Mouse (Mus musculus): ENCODE measurements at regions not wholly inside any gene's neighbourhood (a gene's known extent, or its start where the extent isn't known, plus 50 kb on each side); places are given as distances from the start of the nearest gene placed in this dataset.
A peak's percentile ranks its signal among the peaks of the same experiment; 100 is the strongest.

DNA sequence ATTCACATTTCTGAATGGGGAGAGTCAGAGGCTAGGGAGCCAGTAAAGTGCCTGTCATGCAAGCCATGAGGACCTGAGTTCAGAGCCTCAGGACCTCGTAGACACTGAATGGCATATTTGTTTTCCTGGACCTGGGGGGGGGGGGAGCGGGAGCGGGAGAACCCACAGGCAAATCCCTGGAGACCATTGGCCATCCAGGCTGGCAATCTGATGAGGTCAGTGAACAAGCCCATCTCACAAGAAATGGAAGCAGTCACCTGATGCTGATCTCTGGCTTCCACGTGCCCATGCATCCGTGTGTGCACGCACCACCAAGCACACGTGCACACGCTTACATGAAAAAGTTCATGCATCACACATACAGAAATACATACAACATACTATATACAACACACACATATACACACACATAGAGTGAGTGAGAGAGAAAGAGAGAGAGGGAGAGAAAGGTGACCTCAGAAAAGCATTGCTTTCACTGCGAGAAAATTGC, 196.2 kb downstream of the Dusp6 start:
- Histone ChIP-seq H3K4me2 (replicated peaks) (no peak overlapping the region), H3K9me3 (ENCODE audit: control insufficient read depth, low read length) (no peaks in the 10 kb centered on the region), H3K36me3 (replicated peaks; ENCODE audit: control insufficient read depth, insufficient read depth) (no peaks in the 10 kb centered on the region), H3K27ac (no peak overlapping the region), H3K9ac (no peak overlapping the region), H3K4me1 (replicated peaks; ENCODE audit: control insufficient read depth, insufficient read depth, low read length) (peaks cover 12% of the 10 kb centered on the region; the same call in 1 of the 2 replicates), H3K4me3 (replicated peaks; ENCODE audit: low read length) (no peak overlapping the region), H3K27me3 (ENCODE audit: control insufficient read depth, insufficient read depth, low read length) (no peaks in the 10 kb centered on the region)
- ATAC-seq (ENCODE audit: low FRiP score) (no peak), DNase-seq (ENCODE audit: low spot score) (no peak)
- 79% methylated on average over 9 of the region's 9 CpGs for WGBS

DNA sequence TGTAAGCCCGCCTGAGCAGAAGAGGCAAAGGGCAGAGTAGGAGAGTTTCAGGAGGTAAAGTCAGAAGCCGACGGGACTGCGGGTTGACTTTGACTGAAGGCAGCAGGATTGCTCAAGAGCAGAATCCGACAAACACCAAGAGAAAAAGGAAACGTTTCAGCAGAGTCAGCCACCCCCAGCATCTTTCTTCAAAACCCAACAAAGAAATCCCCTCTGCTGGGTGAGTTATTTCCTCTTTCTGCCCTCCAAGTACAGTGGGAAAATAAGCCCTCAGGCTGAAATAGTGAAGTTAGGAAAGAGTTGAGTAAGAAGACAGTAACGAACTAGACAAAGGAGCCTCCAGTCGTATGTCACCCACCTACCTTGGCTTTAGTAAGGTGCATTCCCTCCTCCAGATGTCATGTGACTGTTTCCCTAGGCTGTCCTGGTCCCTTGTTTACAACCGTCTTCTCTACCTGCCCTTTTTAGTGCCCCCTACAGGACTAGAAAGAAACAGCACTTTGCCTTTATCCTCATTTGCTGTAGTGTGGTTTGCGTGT, 196.9 kb downstream of the Dusp6 start:
- H3K9me3 ChIP-seq (ENCODE audit: control insufficient read depth, low read length) = no peaks in the 10 kb centered on the region
- no peak for DNase-seq (ENCODE audit: low spot score)
- no peak for ATAC-seq (ENCODE audit: low FRiP score)

DNA sequence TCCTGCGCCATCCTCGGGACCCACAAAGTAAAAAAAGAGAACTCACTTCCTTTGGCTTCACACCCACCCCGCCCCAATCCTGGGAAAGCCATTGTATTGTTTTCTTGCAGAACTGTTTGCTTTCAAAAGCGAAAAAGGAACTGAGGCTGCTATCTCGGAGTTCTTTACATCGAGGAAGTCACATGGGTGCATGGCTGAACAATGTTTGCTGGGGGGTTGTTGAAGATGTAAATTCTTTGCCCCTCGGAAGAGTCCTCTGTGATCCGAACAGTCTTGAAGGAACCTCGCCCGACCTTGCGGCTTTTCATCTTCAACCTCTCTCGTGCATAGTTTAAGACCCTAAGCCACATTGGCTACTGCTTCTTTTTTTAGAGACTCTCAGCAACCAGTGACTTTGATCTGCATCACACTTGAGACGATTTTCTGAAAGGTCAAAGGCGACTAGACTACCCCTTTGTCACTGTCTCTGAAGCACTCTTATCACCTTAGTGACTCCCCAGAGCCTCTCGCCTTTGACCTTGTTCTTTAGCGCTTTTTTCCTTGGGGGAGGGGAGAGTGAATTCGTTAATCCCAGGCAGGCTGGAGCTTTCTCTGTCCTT, 197.9 kb downstream of the Dusp6 start:
- Histone ChIP-seq H3K9ac (peak overlapping the region; percentile 41), H3K36me3 (replicated peaks; ENCODE audit: control insufficient read depth, insufficient read depth) (no peaks in the 10 kb centered on the region), H3K9me3 (ENCODE audit: control insufficient read depth, low read length) (no peaks in the 10 kb centered on the region), H3K4me2 (replicated peaks) (peak overlapping the region; percentile 69), H3K4me1 (replicated peaks; ENCODE audit: control insufficient read depth, insufficient read depth, low read length) (peaks cover 12% of the 10 kb centered on the region; the same call in 1 of the 2 replicates), H3K27ac (peak overlapping the region; percentile 33; the same call in 1 of the 2 replicates), H3K4me3 (replicated peaks; ENCODE audit: low read length) (peak overlapping the region; percentile 33), H3K27me3 (ENCODE audit: control insufficient read depth, insufficient read depth, low read length) (no peaks in the 10 kb centered on the region)
- DNase-seq (ENCODE audit: low spot score) = no peak
- ATAC-seq (ENCODE audit: low FRiP score) = peak; percentile 40; the same call in 1 of the 2 replicates
- 3% methylated on average over 17 of the region's 17 CpGs for WGBS

More for the DNA sequence above, 196.9 kb downstream of the Dusp6 start:
- Histone ChIP-seq H3K36me3 (replicated peaks; ENCODE audit: control insufficient read depth, insufficient read depth) (no peaks in the 10 kb centered on the region), H3K9ac (no peak overlapping the region), H3K4me1 (replicated peaks; ENCODE audit: control insufficient read depth, insufficient read depth, low read length) (peaks cover 12% of the 10 kb centered on the region; the same call in 1 of the 2 replicates), H3K27ac (no peak overlapping the region), H3K27me3 (ENCODE audit: control insufficient read depth, insufficient read depth, low read length) (no peaks in the 10 kb centered on the region), H3K4me2 (replicated peaks) (no peak overlapping the region; the same call in 1 of the 2 replicates), H3K4me3 (replicated peaks; ENCODE audit: low read length) (no peak overlapping the region)
- 47% methylated on average over 10 of the region's 10 CpGs for WGBS

DNA sequence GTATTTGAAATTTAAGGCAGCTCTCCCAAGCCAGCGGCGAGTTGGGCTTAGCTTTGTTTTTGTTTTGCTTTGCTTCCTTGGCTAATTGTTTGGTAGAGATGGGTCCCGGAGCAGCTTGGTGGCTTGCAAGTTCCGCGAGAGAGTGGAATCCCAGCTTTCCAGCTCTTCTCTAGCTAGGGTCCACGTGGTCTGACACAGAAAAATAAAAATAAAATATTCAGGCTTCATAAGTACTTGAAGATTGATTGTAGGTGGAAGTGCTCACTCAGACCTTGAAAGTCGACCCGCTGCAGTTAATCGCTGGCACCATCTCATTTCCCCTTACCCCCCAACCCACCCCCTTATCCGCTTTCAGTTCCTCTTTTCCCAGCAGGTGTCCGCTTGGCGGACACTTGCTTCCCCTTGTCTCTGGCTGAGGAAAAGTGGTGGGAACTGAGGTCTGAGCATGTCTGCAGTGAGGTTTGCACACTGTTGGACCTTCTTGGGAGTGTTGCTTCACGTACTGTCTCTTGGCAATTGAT, 198.5 kb downstream of the Dusp6 start:
- H3K4me2 ChIP-seq (replicated peaks) = peak overlapping the region; percentile 69
- peaks cover 12% of the 10 kb centered on the region; the same call in 1 of the 2 replicates for H3K4me1 ChIP-seq (replicated peaks; ENCODE audit: control insufficient read depth, insufficient read depth, low read length)
- no peaks in the 10 kb centered on the region for H3K9me3 ChIP-seq (ENCODE audit: control insufficient read depth, low read length)
- H3K27me3 ChIP-seq (ENCODE audit: control insufficient read depth, insufficient read depth, low read length) = no peaks in the 10 kb centered on the region
- H3K9ac ChIP-seq = peak overlapping the region; percentile 41
- peak overlapping the region; percentile 33 for H3K4me3 ChIP-seq (replicated peaks; ENCODE audit: low read length)
- H3K36me3 ChIP-seq (replicated peaks; ENCODE audit: control insufficient read depth, insufficient read depth) = no peaks in the 10 kb centered on the region
- ATAC-seq (ENCODE audit: low FRiP score) (peak; percentile 65; the same call in 1 of the 2 replicates), DNase-seq (ENCODE audit: low spot score) (no peak)
- peak overlapping the region; percentile 33; the same call in 1 of the 2 replicates for H3K27ac ChIP-seq
- 3% methylated on average over 13 of the region's 13 CpGs for WGBS

- no peak overlapping the region for H3K9ac ChIP-seq
- ATAC-seq (ENCODE audit: low FRiP score) = no peak
- no peaks in the 10 kb centered on the region for H3K27me3 ChIP-seq (ENCODE audit: control insufficient read depth, insufficient read depth, low read length)
- no peak for DNase-seq (ENCODE audit: low spot score)
- no peak overlapping the region for H3K4me3 ChIP-seq (replicated peaks; ENCODE audit: low read length)
- H3K36me3 ChIP-seq (replicated peaks; ENCODE audit: control insufficient read depth, insufficient read depth) = no peaks in the 10 kb centered on the region
- peaks cover under 1% of the 10 kb centered on the region; the same call in 1 of the 2 replicates for H3K4me1 ChIP-seq (replicated peaks; ENCODE audit: control insufficient read depth, insufficient read depth, low read length)
- H3K9me3 ChIP-seq (ENCODE audit: control insufficient read depth, low read length) = no peaks in the 10 kb centered on the region
- H3K4me2 ChIP-seq (replicated peaks) = no peak overlapping the region
- WGBS = 100% methylated on average over 1 of the region's 1 CpGs
- no peak overlapping the region for H3K27ac ChIP-seq
Measured at GRCm38 (mm10) chr10:99466695-99467094, 203.7 kb downstream of the Dusp6 start.

GRCm38 (mm10) chr10:99467319-99467842, 204.3 kb downstream of the Dusp6 start:
- Histone ChIP-seq H3K27me3 (ENCODE audit: control insufficient read depth, insufficient read depth, low read length) (no peaks in the 10 kb centered on the region), H3K27ac (no peak overlapping the region), H3K9ac (no peak overlapping the region), H3K4me2 (replicated peaks) (no peak overlapping the region), H3K36me3 (replicated peaks; ENCODE audit: control insufficient read depth, insufficient read depth) (no peaks in the 10 kb centered on the region), H3K4me3 (replicated peaks; ENCODE audit: low read length) (no peak overlapping the region), H3K4me1 (replicated peaks; ENCODE audit: control insufficient read depth, insufficient read depth, low read length) (peaks cover 2% of the 10 kb centered on the region; the same call in 1 of the 2 replicates), H3K9me3 (ENCODE audit: control insufficient read depth, low read length) (no peaks in the 10 kb centered on the region)
- ATAC-seq (ENCODE audit: low FRiP score) (no peak), DNase-seq (ENCODE audit: low spot score) (no peak)
- WGBS = 69% methylated on average over 9 of the region's 9 CpGs

- no peaks in the 10 kb centered on the region for H3K9me3 ChIP-seq (ENCODE audit: control insufficient read depth, low read length)
- H3K4me2 ChIP-seq (replicated peaks) = no peak overlapping the region
- H3K27ac ChIP-seq = no peak overlapping the region
- H3K4me3 ChIP-seq (replicated peaks; ENCODE audit: low read length) = no peak overlapping the region
- ATAC-seq (ENCODE audit: low FRiP score) = no peak
- no peak for DNase-seq (ENCODE audit: low spot score)
- no peaks in the 10 kb centered on the region for H3K27me3 ChIP-seq (ENCODE audit: control insufficient read depth, insufficient read depth, low read length)
- H3K4me1 ChIP-seq (replicated peaks; ENCODE audit: control insufficient read depth, insufficient read depth, low read length) = peaks cover 4% of the 10 kb centered on the region; the same call in 1 of the 2 replicates
- no peak overlapping the region for H3K9ac ChIP-seq
- H3K36me3 ChIP-seq (replicated peaks; ENCODE audit: control insufficient read depth, insufficient read depth) = no peaks in the 10 kb centered on the region
- 5% methylated on average over 3 of the region's 3 CpGs for whole genome bisulfite sequencing
Measured at GRCm38 (mm10) chr10:99468971-99469370, 205.9 kb downstream of the Dusp6 start.

- 56% methylated on average over 8 of the region's 8 CpGs for WGBS
- ATAC-seq (ENCODE audit: low FRiP score) = no peak
Measured at GRCm38 (mm10) chr10:99471832-99472497, 208.9 kb downstream of the Dusp6 start.

GRCm38 (mm10) chr10:99472806-99473205, 209.8 kb downstream of the Dusp6 start:
- no peak overlapping the region for H3K9ac ChIP-seq
- H3K9me3 ChIP-seq (ENCODE audit: control insufficient read depth, low read length) = no peaks in the 10 kb centered on the region
- peaks cover 4% of the 10 kb centered on the region; the same call in 1 of the 2 replicates for H3K4me1 ChIP-seq (replicated peaks; ENCODE audit: control insufficient read depth, insufficient read depth, low read length)
- H3K27ac ChIP-seq = no peak overlapping the region
- H3K36me3 ChIP-seq (replicated peaks; ENCODE audit: control insufficient read depth, insufficient read depth) = no peaks in the 10 kb centered on the region
- no peak overlapping the region for H3K4me2 ChIP-seq (replicated peaks)
- 53% methylated on average over 4 of the region's 4 CpGs for WGBS
- no peaks in the 10 kb centered on the region for H3K27me3 ChIP-seq (ENCODE audit: control insufficient read depth, insufficient read depth, low read length)
- DNase-seq (ENCODE audit: low spot score) (no peak), ATAC-seq (ENCODE audit: low FRiP score) (no peak)
- H3K4me3 ChIP-seq (replicated peaks; ENCODE audit: low read length) = no peak overlapping the region

More at GRCm38 (mm10) chr10:99471832-99472497, 208.9 kb downstream of the Dusp6 start:
- no peak for DNase-seq (ENCODE audit: low spot score)
- no peak overlapping the region for H3K4me2 ChIP-seq (replicated peaks)
- H3K36me3 ChIP-seq (replicated peaks; ENCODE audit: control insufficient read depth, insufficient read depth) = no peaks in the 10 kb centered on the region
- H3K4me1 ChIP-seq (replicated peaks; ENCODE audit: control insufficient read depth, insufficient read depth, low read length) = peaks cover 4% of the 10 kb centered on the region; the same call in 1 of the 2 replicates
- no peak overlapping the region for H3K9ac ChIP-seq
- H3K4me3 ChIP-seq (replicated peaks; ENCODE audit: low read length) = no peak overlapping the region
- no peaks in the 10 kb centered on the region for H3K27me3 ChIP-seq (ENCODE audit: control insufficient read depth, insufficient read depth, low read length)
- H3K27ac ChIP-seq = peak overlapping the region; percentile 32; the same call in 1 of the 2 replicates
- H3K9me3 ChIP-seq (ENCODE audit: control insufficient read depth, low read length) = no peaks in the 10 kb centered on the region
